Mouse (Mus musculus) liver (tissue): Measurements from ENCODE around the gene Mcrs1.
A peak's percentile ranks its signal among the peaks of the same experiment; 100 is the strongest.
"Not testable (repeated sequence)": the region's sequence is repeated elsewhere in the genome, so short reads cannot be mapped to it uniquely, and the experiment has no call there.

Experiments used
- DNase-seq: peaks from one replicate; pipeline ENCODE4 v3.0.0-alpha.2; 2020; ENCODE audit warnings: mixed read lengths

The Mcrs1 gene

GRCm38 (mm10) chr15:99251626-99252380 lies at the start of gene Mcrs1:
Mcrs1 (minus strand) TSS chr15:99251961.
- DNase-seq = peak; percentile 95

- no peak for DNase-seq
Measured at GRCm38 (mm10) chr15:99296213-99296612, 44.5 kb upstream of the Mcrs1 start.

- no peak for DNase-seq
Measured at GRCm38 (mm10) chr15:99295484-99295981, 43.8 kb upstream of the Mcrs1 start, which contains the start of gene Fam186b. Fam186b (minus strand) TSS chr15:99295888.

GRCm38 (mm10) chr15:99294813-99295374 lies 43.1 kb upstream of the Mcrs1 start, which contains the start of gene Prpf40b:
Prpf40b (plus strand) TSS chr15:99295087.
- peak; percentile 87 for DNase-seq

- no peak for DNase-seq
Measured at GRCm38 (mm10) chr15:99294287-99294686, 42.5 kb upstream of the Mcrs1 start.

GRCm38 (mm10) chr15:99290586-99290985 lies 38.8 kb upstream of the Mcrs1 start:
- DNase-seq = no peak

- DNase-seq = peak; percentile 55
Measured at GRCm38 (mm10) chr15:99285189-99285535, 33.4 kb upstream of the Mcrs1 start.

- DNase-seq = peak; percentile 62
Measured at GRCm38 (mm10) chr15:99284527-99285188, 32.9 kb upstream of the Mcrs1 start.

- DNase-seq = no peak
Measured at GRCm38 (mm10) chr15:99283456-99283855, 31.7 kb upstream of the Mcrs1 start.

GRCm38 (mm10) chr15:99278271-99278670 lies 26.5 kb upstream of the Mcrs1 start:
- DNase-seq = no peak

GRCm38 (mm10) chr15:99276095-99276494 lies 24.3 kb upstream of the Mcrs1 start:
- no peak for DNase-seq

GRCm38 (mm10) chr15:99265679-99266078 lies 13.9 kb upstream of the Mcrs1 start:
- peak; percentile 70 for DNase-seq

GRCm38 (mm10) chr15:99264363-99264762 lies 12.6 kb upstream of the Mcrs1 start:
- no peak for DNase-seq

GRCm38 (mm10) chr15:99262702-99263101 lies 10.9 kb upstream of the Mcrs1 start:
- DNase-seq = no peak

- peak; percentile 85 for DNase-seq
Measured at GRCm38 (mm10) chr15:99259730-99260252, 8.0 kb upstream of the Mcrs1 start.

GRCm38 (mm10) chr15:99259167-99259729 lies 7.5 kb upstream of the Mcrs1 start:
- DNase-seq = no peak

GRCm38 (mm10) chr15:99255241-99255749 lies 3.5 kb upstream of the Mcrs1 start:
- no peak for DNase-seq

- DNase-seq = no peak
Measured at GRCm38 (mm10) chr15:99254477-99255005, 2.8 kb upstream of the Mcrs1 start.

- no peak for DNase-seq
Measured at GRCm38 (mm10) chr15:99253772-99254171, 2.0 kb upstream of the Mcrs1 start.

- DNase-seq = not testable (repeated sequence)
Measured at GRCm38 (mm10) chr15:99253175-99253479, 1.4 kb upstream of the Mcrs1 start.

- no peak for DNase-seq
Measured at GRCm38 (mm10) chr15:99252381-99253174, 817 bp upstream of the Mcrs1 start.

GRCm38 (mm10) chr15:99251111-99251510 lies 650 bp downstream of the Mcrs1 start:
- peak; percentile 36 for DNase-seq
